Mouse (Mus musculus): ENCODE measurements at regions not wholly inside any gene's neighbourhood (a gene's known extent, or its start where the extent isn't known, plus 50 kb on each side); places are given as distances from the start of the nearest gene placed in this dataset.

GRCm38 (mm10) chr2:12792596-12792995 is 131.2 kb upstream of the Pter start:
- TF ChIP-seq CTCF (IDR thresholded peaks at IDR 0.05; ENCODE audit: low read depth) (no peak), EP300 (optimal IDR thresholded peaks at IDR 0.05) (no peak)
